Mouse (Mus musculus) bone marrow, adult 2 months (tissue): ENCODE data around the gene Jup. TPM values are rescaled to one million over a fixed set of nuclear protein-coding genes. Genes with fewer than 3 reads are reported as not detected.

Experiments used
- H3K27ac ChIP-seq: fragments of 200-500 bp; 2 replicates; pipeline ENCODE4 v1.5.1; 2012; ENCODE audit warnings: low read depth, mild to moderate bottlenecking, control low read depth, inconsistent platforms, low read length; ENCODE audit not compliant: control insufficient read depth, poor library complexity, insufficient read depth
- H3K4me1 ChIP-seq: fragments of 200-500 bp; 2 replicates; pipeline ENCODE4 v1.6.1; 2011; ENCODE audit warnings: low read length; ENCODE audit not compliant: control insufficient read depth, insufficient read depth
- H3K4me3 ChIP-seq: fragments of 200-500 bp; replicated peaks from 2 replicates; pipeline ENCODE3; 2011; ENCODE audit warnings: mild to moderate bottlenecking, low read depth, low read length, control low read depth; ENCODE audit not compliant: control insufficient read depth
- CTCF ChIP-seq: fragments of 200-500 bp; IDR thresholded peaks from 2 replicates; pipeline ENCODE4 v1.5.1; 2011; ENCODE audit warnings: low read length, control low read depth; ENCODE audit not compliant: control insufficient read depth, insufficient read depth
- POLR2A ChIP-seq: fragments of 200-500 bp; IDR thresholded peaks from 2 replicates; pipeline ENCODE4 v1.6.1; 2011; ENCODE audit warnings: low read depth, mild to moderate bottlenecking, control low read depth, low read length, borderline replicate concordance; ENCODE audit not compliant: control insufficient read depth
- WGBS: fragments of 180-500 bp; shearing (Covaris S2); methylation state at CpG from one replicate; pipeline ENCODE4 v1.1.7; 2018; 5-methylcytosine and 5-hydroxymethylcytosine counted together
- polyA plus RNA-seq: library from polyadenylated mRNA; stranded (reverse); fragments of >200 nt; gene quantifications from 2 replicates; pipeline ENCODE4 v1.2.4, GENCODE M21; 2011; ENCODE audit warnings: low replicate concordance; ENCODE audit not compliant: missing spikeins, insufficient read depth, insufficient read length

Jup gene
- polyA plus RNA-seq: 11.1 and 14.8 TPM in 2 replicates

DNA sequence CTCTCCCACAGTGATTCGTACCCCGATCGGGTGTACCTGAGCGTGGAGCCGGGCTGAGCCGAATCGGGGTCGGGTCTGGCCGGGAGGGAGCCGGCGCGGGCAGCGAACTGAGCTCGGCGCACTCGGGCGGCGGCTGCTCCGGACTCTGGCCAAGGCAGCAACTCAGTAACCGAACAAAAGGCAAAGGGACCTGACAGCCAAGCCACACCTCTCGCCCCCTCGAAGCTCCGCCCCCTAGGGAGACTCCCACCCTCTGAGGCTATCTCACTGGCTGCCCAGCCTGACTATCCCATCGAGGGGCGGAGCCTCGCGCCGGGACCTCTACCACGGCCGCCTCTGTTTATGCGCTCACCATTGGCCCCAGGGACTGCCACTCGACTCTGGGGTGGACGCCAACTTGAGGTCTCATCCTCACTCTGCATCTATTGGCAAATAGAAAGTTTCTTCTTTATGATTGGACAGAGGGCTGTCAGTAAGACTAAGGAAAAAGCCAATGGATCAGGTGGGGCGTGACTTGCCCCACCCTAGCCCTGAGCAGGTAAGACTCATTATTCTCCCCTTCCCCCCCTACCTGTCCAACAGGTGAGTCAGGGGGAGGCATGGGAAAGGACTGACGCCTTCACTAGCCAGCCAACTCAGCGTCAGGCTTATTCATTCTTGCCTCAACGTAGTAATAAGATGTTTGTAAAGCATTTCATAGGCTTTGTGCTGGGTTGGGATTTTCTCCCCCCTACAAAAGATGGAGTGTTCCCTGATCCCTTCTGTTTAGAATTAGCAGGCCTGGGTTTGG, at the start of gene Jup:
Gene Jup, minus strand, starts transcription at position 164 of the 790 bp plus-strand sequence.
- Histone ChIP-seq H3K4me1 (peaks cover 2% of the 10 kb centered on the region; the same call in 1 of the 2 replicates), H3K4me3 (peak within 1 kb of the TSS; percentile 64), H3K27ac (peak within 1 kb of the TSS; percentile 54)
- TF ChIP-seq CTCF: no peak
- peak; percentile 86 for TF ChIP-seq POLR2A
- 6% methylated on average over 37 of the region's 37 CpGs for WGBS

DNA sequence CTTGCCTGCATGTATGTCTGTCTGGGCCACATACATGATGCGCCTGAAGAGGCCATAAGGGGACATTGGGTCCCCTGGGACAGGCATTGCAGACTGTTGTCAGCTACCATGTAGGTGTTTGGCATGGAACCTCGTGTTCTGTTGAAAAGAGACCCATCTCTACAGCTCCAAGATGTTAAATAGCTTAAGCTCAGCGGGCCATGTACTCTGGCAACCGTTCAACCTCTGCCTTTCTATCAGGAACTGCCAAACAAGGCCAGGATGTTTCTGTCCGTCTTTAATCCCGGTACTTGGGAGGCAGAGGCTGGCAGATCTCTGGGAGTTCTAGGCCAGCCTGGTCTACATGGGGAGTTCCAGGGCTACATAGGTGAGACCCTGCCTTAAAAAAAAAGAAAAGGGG, 45.1 kb upstream of the Jup start:
- TF ChIP-seq CTCF: no peak
- no peak for TF ChIP-seq POLR2A
- WGBS: 84% methylated on average over 6 of the region's 6 CpGs

DNA sequence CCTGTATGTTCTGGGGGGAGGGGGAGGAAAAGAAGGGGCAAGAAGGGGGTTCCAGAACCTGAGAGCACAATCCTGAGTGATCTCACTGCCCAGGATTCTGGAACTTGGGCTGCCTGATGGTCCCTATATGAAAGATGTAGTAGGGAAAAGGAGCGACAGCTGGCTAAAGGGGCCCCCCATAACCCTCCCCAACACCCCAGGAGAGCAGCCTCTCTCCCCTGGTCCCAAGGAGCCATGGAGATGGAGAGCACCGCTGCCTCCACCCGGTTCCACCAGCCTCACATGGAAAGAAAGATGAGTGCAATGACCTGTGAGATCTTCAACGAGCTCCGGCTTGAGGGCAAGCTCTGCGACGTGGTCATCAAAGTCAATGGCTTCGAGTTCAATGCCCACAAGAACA, 44.2 kb upstream of the Jup start, which contains the start of the genes Nt5c3b and Klhl10:
Gene Nt5c3b, minus strand, starts transcription at position 12 of the 400 bp plus-strand sequence.
Gene Klhl10, plus strand, starts transcription at position 121 of the 400 bp plus-strand sequence.
- TF ChIP-seq POLR2A: no peak
- TF ChIP-seq CTCF: no peak
- Histone ChIP-seq H3K4me3 (peak within 1 kb of the TSS; percentile 84), H3K27ac (peak within 1 kb of the TSS; percentile 42; the same call in 1 of the 2 replicates), H3K4me1 (peaks cover 1% of the 10 kb centered on the region; the same call in 1 of the 2 replicates)
- WGBS: 86% methylated on average over 8 of the region's 8 CpGs

More for the DNA sequence above, 45.1 kb upstream of the Jup start:
- H3K4me1 ChIP-seq: peaks cover 1% of the 10 kb centered on the region; the same call in 1 of the 2 replicates
- no peak overlapping the region for H3K27ac ChIP-seq
- no peak overlapping the region for H3K4me3 ChIP-seq

DNA sequence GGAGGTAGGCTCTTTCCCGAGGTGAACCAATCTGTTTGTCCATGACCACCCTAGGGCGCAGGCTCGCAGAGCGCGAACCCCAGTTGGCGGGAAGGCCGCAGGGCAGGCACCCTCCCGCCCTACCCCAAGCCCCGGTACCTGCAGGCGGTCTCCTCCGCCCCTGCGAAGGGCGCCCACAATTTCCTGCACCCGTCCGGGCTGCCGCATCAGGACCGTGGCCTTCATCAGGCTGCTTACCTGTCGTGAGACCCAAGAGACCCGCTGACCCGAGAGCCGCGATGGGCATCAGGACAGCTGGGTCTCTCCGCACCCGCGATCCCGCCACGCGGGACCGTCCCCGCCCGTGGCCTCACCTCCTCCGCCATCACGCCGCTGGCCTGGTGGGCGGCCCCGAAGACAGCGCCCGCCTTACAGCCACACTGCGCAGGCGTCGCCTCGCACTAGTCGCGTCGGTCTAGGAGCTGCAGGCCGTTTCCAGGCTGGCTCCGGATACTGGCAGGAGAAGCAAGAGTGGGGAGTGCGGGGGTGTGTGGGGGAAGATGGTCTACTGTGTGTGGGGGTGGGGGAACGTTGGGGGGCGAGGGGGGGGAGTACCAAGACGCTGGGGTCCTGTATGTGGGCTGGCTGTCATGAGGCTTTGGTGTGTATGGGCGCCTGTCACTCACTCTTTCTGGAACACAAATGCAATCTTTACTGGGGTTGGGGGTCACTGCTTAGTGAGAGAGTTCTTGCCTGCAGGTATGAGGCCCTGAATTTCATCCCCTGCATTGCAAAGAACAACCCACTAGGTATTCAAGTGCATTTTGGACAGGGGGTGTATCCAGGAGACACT, 43.3 kb upstream of the Jup start:
- H3K4me1 ChIP-seq: peaks cover 1% of the 10 kb centered on the region; the same call in 1 of the 2 replicates
- peak overlapping the region; percentile 42; the same call in 1 of the 2 replicates for H3K27ac ChIP-seq
- peak overlapping the region; percentile 84 for H3K4me3 ChIP-seq
- under 1% methylated on average over 52 of the region's 52 CpGs for WGBS
- TF ChIP-seq POLR2A: peak; percentile 81; the same call in 1 of the 2 replicates
- TF ChIP-seq CTCF: no peak

DNA sequence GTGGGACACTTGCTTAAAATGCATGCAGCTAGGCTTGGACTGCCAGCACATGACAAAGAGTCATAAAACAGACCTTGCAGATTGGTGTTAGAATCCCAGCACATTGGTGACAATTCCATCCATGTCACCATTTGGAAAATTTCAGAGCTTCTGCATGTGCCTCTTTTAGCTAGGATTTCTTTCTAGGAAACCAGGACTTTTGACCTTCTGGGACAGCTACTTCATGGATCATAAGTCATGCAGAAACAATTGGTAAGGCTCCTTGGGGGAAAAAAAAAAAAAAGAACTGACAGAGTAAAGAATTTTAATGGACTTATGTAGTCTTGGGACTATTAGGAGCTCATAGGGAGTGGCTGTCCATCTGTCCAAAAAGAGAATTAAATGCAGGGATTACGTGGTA, 40.3 kb upstream of the Jup start:
- TF ChIP-seq POLR2A: no peak
- TF ChIP-seq CTCF: no peak
- WGBS: 93% methylated on average over 1 of the region's 1 CpGs
- no peak overlapping the region for H3K27ac ChIP-seq
- peaks cover 1% of the 10 kb centered on the region; the same call in 1 of the 2 replicates for H3K4me1 ChIP-seq
- no peak overlapping the region for H3K4me3 ChIP-seq

DNA sequence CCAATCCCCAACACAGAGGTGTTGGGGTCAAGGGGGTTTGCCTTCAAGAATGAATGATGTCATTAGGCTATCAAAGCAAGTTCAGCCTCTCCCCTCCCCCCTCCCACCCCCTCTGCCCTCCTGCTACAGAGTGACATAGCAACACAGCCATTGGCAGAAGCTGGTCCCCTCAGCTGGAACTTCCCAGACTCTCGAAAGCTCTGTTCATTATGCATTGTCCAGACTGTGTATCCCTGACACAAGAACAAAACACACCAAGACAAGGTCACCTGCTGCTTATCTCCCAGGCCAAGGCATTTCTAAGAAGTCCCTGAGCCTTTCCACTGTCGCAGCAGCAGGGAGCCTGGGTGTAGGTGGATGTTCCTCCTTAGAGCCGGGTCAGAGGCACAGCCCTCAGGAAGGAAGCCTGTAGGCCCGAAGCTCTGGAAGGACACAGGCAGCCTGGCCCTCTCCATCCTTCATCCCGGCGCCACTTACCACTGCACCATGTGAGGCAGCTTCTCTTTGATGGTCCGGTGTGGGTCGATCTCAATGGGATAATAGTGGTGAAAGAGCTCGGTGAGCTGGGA, 38.2 kb upstream of the Jup start:
- H3K4me3 ChIP-seq: no peak overlapping the region
- H3K4me1 ChIP-seq: peaks cover 1% of the 10 kb centered on the region; the same call in 1 of the 2 replicates
- WGBS: 87% methylated on average over 9 of the region's 9 CpGs
- H3K27ac ChIP-seq: no peak overlapping the region
- TF ChIP-seq POLR2A (no peak), CTCF (no peak)

DNA sequence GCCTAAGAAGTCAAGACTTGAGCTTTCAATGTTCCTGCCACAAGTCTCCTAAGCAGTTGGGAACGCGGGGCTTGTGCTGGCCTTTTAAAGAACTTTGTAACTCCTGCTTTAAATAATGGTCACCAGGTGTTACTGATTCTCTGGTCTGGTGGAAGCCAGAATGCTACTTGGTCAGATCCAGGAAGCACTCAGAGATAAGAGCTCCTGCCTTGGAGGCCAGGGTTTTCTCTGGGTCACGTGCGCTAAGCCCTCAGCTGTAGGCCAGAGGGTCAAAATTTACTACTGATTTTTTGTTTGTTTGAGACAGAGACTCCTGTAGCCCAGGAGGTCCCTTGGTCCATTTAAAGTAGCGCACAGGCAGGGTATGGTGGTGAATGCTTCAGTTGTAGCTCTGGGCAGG, 34.4 kb upstream of the Jup start:
- no peak overlapping the region for H3K27ac ChIP-seq
- H3K4me1 ChIP-seq: no peaks in the 10 kb centered on the region; the same call in 1 of the 2 replicates
- no peak for TF ChIP-seq CTCF
- TF ChIP-seq POLR2A: no peak
- 86% methylated on average over 5 of the region's 5 CpGs for WGBS
- H3K4me3 ChIP-seq: no peak overlapping the region
